Mouse (Mus musculus) gonadal fat pad, adult 2 months (tissue): ENCODE measurements around the gene 2010111I01Rik. TPM values are rescaled to one million over a fixed set of nuclear protein-coding genes. Genes with fewer than 3 reads are reported as not detected.

Source experiments
- DNase-seq: peaks from one replicate; pipeline ENCODE4 v3.0.0-alpha.2; 2012; ENCODE audit warnings: low read depth
- polyA plus RNA-seq: library from polyadenylated mRNA; depleted of rRNA; stranded (reverse); fragments of >200 nt; gene quantifications from 2 replicates; pipeline ENCODE4 v1.2.3, GENCODE M21; 2012

The 2010111I01Rik gene
- polyA plus RNA-seq, 1 experiment: 80.6 TPM

DNA sequence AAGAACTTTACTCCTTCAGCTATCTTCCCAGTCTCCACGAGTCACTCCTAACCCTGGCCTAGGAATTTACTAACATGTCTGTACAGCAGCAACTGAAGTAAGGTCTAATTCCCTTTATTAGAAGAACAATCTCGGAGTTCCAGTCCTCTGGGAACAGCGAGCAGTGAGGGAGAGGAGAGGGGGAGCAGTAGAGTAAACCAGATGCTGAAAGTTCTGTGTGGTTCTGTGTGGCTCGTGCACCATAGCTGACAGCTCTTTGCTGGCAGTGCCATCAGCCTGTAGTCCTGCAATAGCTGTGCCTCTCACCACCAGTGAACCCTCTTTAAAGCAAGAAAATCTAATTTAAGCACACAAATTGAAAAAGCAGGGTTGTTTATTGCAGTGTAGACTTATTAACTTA lies 324.5 kb downstream of the 2010111I01Rik start:
- DNase-seq: no peak

GRCm38 (mm10) chr13:63289687-63290086 lies 325.0 kb downstream of the 2010111I01Rik start:
- no peak for DNase-seq

DNA sequence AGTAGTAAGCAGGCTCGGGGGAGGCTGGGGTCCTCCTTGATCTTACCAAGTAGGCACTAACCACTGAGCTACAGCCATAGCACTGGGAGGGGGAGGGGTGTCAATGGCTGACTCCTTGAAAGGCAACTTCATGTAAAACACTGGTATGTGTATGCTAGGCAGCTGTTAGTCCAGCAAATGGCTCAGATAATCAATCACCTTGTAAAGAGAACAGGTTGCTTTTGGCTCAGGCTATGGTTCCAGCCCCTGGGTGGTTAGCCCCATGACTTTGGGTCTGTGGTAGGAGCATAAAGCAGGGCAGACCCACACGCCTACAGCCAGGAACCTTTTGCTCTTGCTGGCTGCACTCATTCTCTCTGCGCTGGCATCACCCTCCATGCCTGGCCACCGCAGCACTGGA lies 325.4 kb downstream of the 2010111I01Rik start:
- no peak for DNase-seq

GRCm38 (mm10) chr13:63291016-63291415 lies 326.3 kb downstream of the 2010111I01Rik start:
- DNase-seq: no peak

- no peak for DNase-seq
Observed at GRCm38 (mm10) chr13:63293647-63294046, 329.0 kb downstream of the 2010111I01Rik start.

DNA sequence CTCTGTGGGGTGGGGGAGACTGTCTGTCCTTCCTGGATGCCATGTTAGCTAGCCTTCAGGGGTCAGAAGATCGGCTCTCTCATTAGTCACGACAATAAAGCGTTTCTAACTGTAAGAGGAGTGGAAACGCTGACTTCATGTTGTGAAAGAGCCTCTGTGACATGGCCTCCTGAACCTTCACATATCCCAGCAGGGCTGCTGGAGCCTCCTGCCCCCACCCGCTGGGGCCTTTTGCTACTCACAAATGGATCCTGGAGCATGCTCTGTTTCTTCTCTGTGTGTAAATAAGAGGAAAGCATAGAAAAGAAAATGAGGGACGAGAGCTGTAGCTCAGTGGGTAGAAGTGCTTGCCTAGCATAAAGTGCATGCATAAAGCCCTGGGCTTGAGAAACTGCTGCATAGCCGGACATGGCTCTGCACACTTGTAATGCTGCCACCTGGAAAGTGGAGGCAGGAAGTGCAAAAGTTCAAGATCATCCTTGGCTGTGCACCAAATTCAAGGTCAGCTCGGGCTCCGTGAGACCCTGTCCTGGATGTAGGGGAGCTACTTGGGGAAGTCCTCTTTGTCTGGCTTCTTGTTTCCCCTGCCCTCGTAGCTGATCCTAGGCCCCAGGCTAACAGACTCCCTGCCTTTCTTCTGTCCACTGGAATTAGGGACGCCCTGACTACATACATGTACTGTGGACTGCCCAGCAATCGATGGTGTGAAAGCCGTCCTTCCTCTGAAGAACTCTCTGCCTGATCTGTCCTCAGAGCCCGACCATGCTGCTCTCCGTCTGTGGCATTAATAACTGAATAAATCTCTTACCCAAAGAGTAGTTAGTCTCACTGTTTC lies 329.9 kb downstream of the 2010111I01Rik start:
- DNase-seq: no peak

- DNase-seq: no peak
Observed at GRCm38 (mm10) chr13:63296300-63296699, 331.6 kb downstream of the 2010111I01Rik start.

GRCm38 (mm10) chr13:63297003-63297402 lies 332.3 kb downstream of the 2010111I01Rik start:
- no peak for DNase-seq

DNA sequence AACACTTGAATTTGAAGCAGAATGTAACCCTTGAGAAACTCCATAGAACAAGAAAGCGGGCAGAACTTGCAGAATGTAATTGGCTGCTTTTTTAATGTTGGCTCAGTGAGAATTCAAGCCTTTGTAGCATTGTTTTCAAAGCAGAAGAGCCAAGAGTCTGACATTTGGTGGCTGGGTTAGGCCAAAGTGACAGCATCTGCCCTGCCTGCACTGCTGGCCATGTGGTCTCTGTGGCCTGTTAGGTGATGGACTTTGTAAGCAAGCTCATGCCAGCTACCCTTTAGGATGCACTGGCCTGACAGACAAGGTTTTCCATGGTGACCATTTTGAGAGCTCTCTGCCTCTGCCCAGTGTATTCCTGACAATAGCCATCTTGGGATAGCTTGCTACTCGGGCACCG lies 333.2 kb downstream of the 2010111I01Rik start:
- DNase-seq: no peak

- DNase-seq: no peak
Observed at GRCm38 (mm10) chr13:63298931-63299330, 334.2 kb downstream of the 2010111I01Rik start.

GRCm38 (mm10) chr13:63300929-63301328 lies 336.2 kb downstream of the 2010111I01Rik start:
- no peak for DNase-seq

DNA sequence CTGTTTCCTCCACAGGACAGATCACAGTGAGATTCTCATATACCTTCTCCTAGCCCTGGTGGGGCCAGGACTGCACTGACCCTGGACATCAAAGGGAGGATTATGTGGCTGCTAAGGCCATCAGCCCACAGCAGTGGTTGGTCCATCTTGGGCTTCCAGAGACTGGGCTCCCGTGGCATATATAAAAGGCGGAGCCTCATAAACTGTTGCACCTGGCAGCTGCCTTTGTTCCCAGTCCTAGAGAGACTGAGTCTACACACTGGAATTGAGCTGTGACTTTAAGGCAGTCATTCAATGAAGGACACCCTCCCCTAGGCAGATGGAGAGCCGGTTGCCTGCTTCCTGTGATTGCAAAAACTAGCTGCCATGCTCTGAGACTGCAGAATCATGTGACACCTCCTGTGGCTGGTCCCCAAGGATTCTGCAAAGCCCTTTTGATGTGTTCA lies 337.1 kb downstream of the 2010111I01Rik start:
- DNase-seq: no peak

DNA sequence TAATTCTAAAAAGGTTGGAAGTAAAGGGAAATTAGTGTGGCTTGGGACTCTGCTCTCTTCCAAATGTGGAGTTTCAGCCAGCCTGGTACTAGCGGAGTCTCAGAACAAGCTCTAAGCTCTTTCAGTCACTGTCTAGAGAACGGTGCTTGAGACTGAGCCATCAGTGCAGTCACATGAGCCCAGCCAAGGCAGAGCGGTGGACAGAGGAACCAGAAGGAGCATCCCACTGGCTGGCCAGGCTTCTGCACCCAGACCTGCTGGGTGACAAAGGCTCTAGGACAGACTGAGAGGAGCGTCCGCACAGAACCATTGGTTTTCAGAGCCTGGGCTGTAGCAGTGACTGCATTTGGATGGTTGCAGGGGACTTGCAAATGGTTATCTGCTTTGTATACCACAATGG lies 337.7 kb downstream of the 2010111I01Rik start:
- no peak for DNase-seq

GRCm38 (mm10) chr13:63304124-63304792 lies 339.6 kb downstream of the 2010111I01Rik start:
- DNase-seq: no peak

DNA sequence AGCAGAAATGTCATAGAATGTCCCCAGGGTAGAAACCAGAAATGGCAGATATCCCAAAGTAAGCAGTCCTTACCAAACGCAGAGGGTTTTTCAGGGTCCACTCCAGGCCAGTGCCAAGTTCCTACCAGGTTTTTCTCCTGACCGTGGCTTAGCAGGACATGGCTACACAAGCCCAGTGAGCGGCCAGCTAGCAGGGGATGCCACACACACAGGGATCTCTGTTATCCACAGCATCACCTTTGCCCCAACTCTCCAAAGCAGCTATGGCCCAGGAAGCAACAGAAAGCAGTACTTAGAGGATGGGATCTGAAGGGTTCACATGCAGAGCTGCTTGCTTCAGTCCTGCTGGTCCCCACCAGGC lies 340.1 kb downstream of the 2010111I01Rik start:
- DNase-seq: no peak

- DNase-seq: no peak
Observed at GRCm38 (mm10) chr13:63305160-63306011, 340.7 kb downstream of the 2010111I01Rik start.

GRCm38 (mm10) chr13:63306768-63307167 lies 342.1 kb downstream of the 2010111I01Rik start:
- DNase-seq: no peak

DNA sequence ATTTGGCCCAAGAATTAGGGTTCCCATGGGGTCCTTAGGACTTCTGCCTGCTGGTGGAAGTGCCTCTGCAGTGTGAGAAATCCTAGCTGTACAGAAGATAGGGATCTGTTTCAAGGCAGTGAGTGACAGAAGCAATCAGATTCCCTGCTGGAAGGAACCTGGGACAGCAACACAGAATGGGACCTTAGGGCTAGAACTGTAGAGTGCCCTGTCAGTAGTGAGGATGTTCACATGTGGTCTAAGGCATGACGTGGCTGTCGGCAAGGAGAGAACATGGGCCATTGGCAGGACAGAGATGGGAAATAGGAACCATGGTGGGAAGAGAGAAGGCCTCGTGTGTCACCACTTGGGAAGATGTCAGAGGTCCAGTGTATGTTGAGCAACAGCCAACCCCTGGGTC lies 344.9 kb downstream of the 2010111I01Rik start:
- no peak for DNase-seq

- no peak for DNase-seq
Observed at GRCm38 (mm10) chr13:63311156-63311555, 346.5 kb downstream of the 2010111I01Rik start.

DNA sequence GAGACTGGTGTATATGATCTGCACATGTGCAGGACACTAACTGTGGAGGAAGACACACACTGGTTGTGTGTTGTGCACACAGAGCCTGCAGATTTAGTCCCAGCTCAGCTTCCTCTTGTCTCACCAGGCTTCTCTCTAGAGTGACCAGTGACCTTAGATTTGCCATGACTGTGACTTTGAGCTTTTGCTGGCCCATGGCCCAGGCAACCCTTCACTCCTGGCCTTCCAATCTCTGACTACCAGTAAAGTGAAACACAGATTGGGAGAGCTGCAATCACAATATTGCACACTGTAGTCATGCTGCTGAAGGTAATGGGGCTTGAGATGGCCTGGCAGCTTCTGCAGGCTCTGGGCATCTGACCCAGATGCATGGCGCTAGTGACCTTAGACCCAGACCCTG lies 348.6 kb downstream of the 2010111I01Rik start:
- DNase-seq: no peak

DNA sequence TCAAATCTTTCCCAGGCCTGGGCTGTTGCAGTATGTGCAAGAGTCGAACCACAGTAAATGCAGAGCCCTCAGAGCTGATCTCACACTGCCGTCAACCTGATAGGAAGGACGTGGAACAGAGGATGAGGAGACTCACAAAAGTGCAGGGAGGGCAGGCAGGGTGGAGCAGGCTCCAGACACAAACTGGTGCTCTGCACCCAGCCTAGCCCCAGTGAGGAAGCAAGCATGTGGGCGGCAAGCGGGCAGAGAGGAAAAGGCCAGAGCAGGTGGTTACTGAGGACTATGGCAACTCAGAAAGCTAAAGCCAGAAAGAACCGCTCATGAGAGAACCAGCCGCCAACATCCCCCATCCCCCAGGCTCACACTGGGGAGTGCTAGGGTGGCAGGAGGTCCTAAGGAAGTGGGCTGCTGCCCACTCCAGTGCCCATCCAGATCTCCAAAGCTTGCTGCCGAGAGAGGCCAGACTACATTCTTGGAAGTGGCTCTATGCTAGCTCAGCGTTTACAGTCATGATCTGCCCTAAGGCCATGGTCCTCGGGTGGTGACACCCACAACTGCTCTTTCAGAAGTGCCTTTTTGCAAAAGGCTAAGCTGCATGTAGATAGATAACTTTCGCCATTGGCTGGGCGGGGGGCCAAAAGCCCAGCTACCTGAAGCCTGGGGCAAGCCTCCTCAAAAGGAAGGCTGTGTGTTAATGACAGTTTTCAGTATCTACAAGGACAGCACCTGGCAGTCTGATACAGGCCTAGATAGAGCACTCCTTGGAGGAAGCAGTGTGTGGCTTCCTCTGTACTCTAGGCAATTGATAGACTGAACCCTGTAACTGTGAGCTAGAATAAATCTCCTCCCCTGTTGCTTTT lies 349.3 kb downstream of the 2010111I01Rik start:
- DNase-seq: no peak
